Mouse (Mus musculus): ENCODE results near the gene Tubd1. TPM values are rescaled to one million over a fixed set of nuclear protein-coding genes. Genes with fewer than 3 reads are reported as not detected.

Tubd1 gene
- polyA plus RNA-seq, 1 experiment from 2014 or later = 13.2 TPM

- Histone ChIP-seq H3K27ac (ENCODE audit: low read depth, low read length) (no peak overlapping the region), H3K27me3 (ENCODE audit: control insufficient read depth, insufficient read depth, low read length) (no peaks in the 10 kb centered on the region), H3K36me3 (ENCODE audit: control insufficient read depth, insufficient read depth, low read length) (no peaks in the 10 kb centered on the region), H3K9ac (ENCODE audit: low read length) (no peak overlapping the region), H3K9me3 (ENCODE audit: control insufficient read depth, low read length) (no peaks in the 10 kb centered on the region), H3K4me2 (ENCODE audit: low read depth) (no peak overlapping the region), H3K4me1 (ENCODE audit: control insufficient read depth, insufficient read depth, low read length) (no peaks in the 10 kb centered on the region), H3K4me3 (ENCODE audit: low read depth, low read length) (no peak overlapping the region)
- WGBS = 86% methylated on average over 10 of the region's 10 CpGs
- no peak for ATAC-seq (ENCODE audit: insufficient read depth, low FRiP score, low TSS enrichment)
- no peak for DNase-seq (ENCODE audit: low spot score)
Measured at GRCm38 (mm10) chr11:86579731-86580318, 35.0 kb downstream of the Tubd1 start.

- 87% methylated on average over 9 of the region's 9 CpGs for WGBS
- Histone ChIP-seq H3K27me3 (ENCODE audit: control insufficient read depth, insufficient read depth, low read length) (no peaks in the 10 kb centered on the region), H3K4me2 (ENCODE audit: low read depth) (no peak overlapping the region), H3K27ac (ENCODE audit: low read depth, low read length) (no peak overlapping the region), H3K4me3 (ENCODE audit: low read depth, low read length) (no peak overlapping the region), H3K4me1 (ENCODE audit: control insufficient read depth, insufficient read depth, low read length) (no peaks in the 10 kb centered on the region), H3K9ac (ENCODE audit: low read length) (no peak overlapping the region), H3K9me3 (ENCODE audit: control insufficient read depth, low read length) (no peaks in the 10 kb centered on the region), H3K36me3 (ENCODE audit: control insufficient read depth, insufficient read depth, low read length) (no peaks in the 10 kb centered on the region)
- ATAC-seq (ENCODE audit: insufficient read depth, low FRiP score, low TSS enrichment) = no peak
- DNase-seq (ENCODE audit: low spot score) = no peak
Measured at GRCm38 (mm10) chr11:86580319-86581113, 35.7 kb downstream of the Tubd1 start.

- H3K4me3 ChIP-seq (ENCODE audit: low read depth, low read length) = no peak overlapping the region
- no peaks in the 10 kb centered on the region for H3K36me3 ChIP-seq (ENCODE audit: control insufficient read depth, insufficient read depth, low read length)
- no peak overlapping the region for H3K27ac ChIP-seq (ENCODE audit: low read depth, low read length)
- no peak for ATAC-seq (ENCODE audit: insufficient read depth, low FRiP score, low TSS enrichment)
- no peaks in the 10 kb centered on the region for H3K27me3 ChIP-seq (ENCODE audit: control insufficient read depth, insufficient read depth, low read length)
- H3K4me2 ChIP-seq (ENCODE audit: low read depth) = no peak overlapping the region
- DNase-seq (ENCODE audit: low spot score) = no peak
- no peaks in the 10 kb centered on the region for H3K4me1 ChIP-seq (ENCODE audit: control insufficient read depth, insufficient read depth, low read length)
- no peak overlapping the region for H3K9ac ChIP-seq (ENCODE audit: low read length)
- 65% methylated on average over 11 of the region's 11 CpGs for WGBS
- H3K9me3 ChIP-seq (ENCODE audit: control insufficient read depth, low read length) = no peaks in the 10 kb centered on the region
Measured at GRCm38 (mm10) chr11:86581250-86581753, 36.5 kb downstream of the Tubd1 start.

- ATAC-seq (ENCODE audit: insufficient read depth, low FRiP score, low TSS enrichment) = no peak
- no peak for DNase-seq (ENCODE audit: low spot score)
- Histone ChIP-seq H3K9ac (ENCODE audit: low read length) (no peak overlapping the region), H3K27ac (ENCODE audit: low read depth, low read length) (no peak overlapping the region), H3K27me3 (ENCODE audit: control insufficient read depth, insufficient read depth, low read length) (no peaks in the 10 kb centered on the region), H3K36me3 (ENCODE audit: control insufficient read depth, insufficient read depth, low read length) (no peaks in the 10 kb centered on the region), H3K4me1 (ENCODE audit: control insufficient read depth, insufficient read depth, low read length) (peaks cover 2% of the 10 kb centered on the region; the same call in 1 of the 2 replicates), H3K4me2 (ENCODE audit: low read depth) (no peak overlapping the region), H3K9me3 (ENCODE audit: control insufficient read depth, low read length) (no peaks in the 10 kb centered on the region), H3K4me3 (ENCODE audit: low read depth, low read length) (no peak overlapping the region)
- 93% methylated on average over 12 of the region's 12 CpGs for WGBS
Measured at GRCm38 (mm10) chr11:86581943-86582542, 37.3 kb downstream of the Tubd1 start.

GRCm38 (mm10) chr11:86582543-86583260 is 37.9 kb downstream of the Tubd1 start:
- H3K27ac ChIP-seq (ENCODE audit: low read depth, low read length) = no peak overlapping the region
- ATAC-seq (ENCODE audit: insufficient read depth, low FRiP score, low TSS enrichment) (no peak), DNase-seq (ENCODE audit: low spot score) (no peak)
- 85% methylated on average over 7 of the region's 7 CpGs for whole genome bisulfite sequencing
- no peak overlapping the region for H3K4me3 ChIP-seq (ENCODE audit: low read depth, low read length)
- no peaks in the 10 kb centered on the region for H3K27me3 ChIP-seq (ENCODE audit: control insufficient read depth, insufficient read depth, low read length)
- peaks cover 2% of the 10 kb centered on the region; the same call in 1 of the 2 replicates for H3K4me1 ChIP-seq (ENCODE audit: control insufficient read depth, insufficient read depth, low read length)
- no peak overlapping the region for H3K9ac ChIP-seq (ENCODE audit: low read length)
- no peak overlapping the region for H3K4me2 ChIP-seq (ENCODE audit: low read depth)
- H3K36me3 ChIP-seq (ENCODE audit: control insufficient read depth, insufficient read depth, low read length) = no peaks in the 10 kb centered on the region
- no peaks in the 10 kb centered on the region for H3K9me3 ChIP-seq (ENCODE audit: control insufficient read depth, low read length)

- no peaks in the 10 kb centered on the region for H3K27me3 ChIP-seq (ENCODE audit: control insufficient read depth, insufficient read depth, low read length)
- WGBS = 92% methylated on average over 3 of the region's 3 CpGs
- ATAC-seq (ENCODE audit: insufficient read depth, low FRiP score, low TSS enrichment) (no peak), DNase-seq (ENCODE audit: low spot score) (no peak)
- H3K9ac ChIP-seq (ENCODE audit: low read length) = no peak overlapping the region
- no peak overlapping the region for H3K27ac ChIP-seq (ENCODE audit: low read depth, low read length)
- H3K4me3 ChIP-seq (ENCODE audit: low read depth, low read length) = no peak overlapping the region
- H3K4me2 ChIP-seq (ENCODE audit: low read depth) = no peak overlapping the region
- H3K9me3 ChIP-seq (ENCODE audit: control insufficient read depth, low read length) = no peaks in the 10 kb centered on the region
- H3K4me1 ChIP-seq (ENCODE audit: control insufficient read depth, insufficient read depth, low read length) = peaks cover 2% of the 10 kb centered on the region; the same call in 1 of the 2 replicates
- H3K36me3 ChIP-seq (ENCODE audit: control insufficient read depth, insufficient read depth, low read length) = no peaks in the 10 kb centered on the region
Measured at GRCm38 (mm10) chr11:86583313-86583825, 38.6 kb downstream of the Tubd1 start.

- no peak for DNase-seq (ENCODE audit: low spot score)
- Histone ChIP-seq H3K4me1 (ENCODE audit: control insufficient read depth, insufficient read depth, low read length) (peaks cover 2% of the 10 kb centered on the region; the same call in 1 of the 2 replicates), H3K9ac (ENCODE audit: low read length) (no peak overlapping the region), H3K4me2 (ENCODE audit: low read depth) (no peak overlapping the region), H3K27ac (ENCODE audit: low read depth, low read length) (no peak overlapping the region), H3K36me3 (ENCODE audit: control insufficient read depth, insufficient read depth, low read length) (no peaks in the 10 kb centered on the region), H3K9me3 (ENCODE audit: control insufficient read depth, low read length) (no peaks in the 10 kb centered on the region), H3K27me3 (ENCODE audit: control insufficient read depth, insufficient read depth, low read length) (no peaks in the 10 kb centered on the region), H3K4me3 (ENCODE audit: low read depth, low read length) (no peak overlapping the region)
- WGBS = 91% methylated on average over 14 of the region's 14 CpGs
- no peak for ATAC-seq (ENCODE audit: insufficient read depth, low FRiP score, low TSS enrichment)
Measured at GRCm38 (mm10) chr11:86583990-86584897, 39.5 kb downstream of the Tubd1 start.

Measured in neural tube, embryonic 11.5 days (tissue).